Mouse (Mus musculus) layer of hippocampus, postnatal 36 days (tissue): Measurements from ENCODE around the gene Rpl38. TPM values are rescaled to one million over a fixed set of nuclear protein-coding genes. Genes with fewer than 3 reads are reported as not detected.

Experiments
- DNase-seq, 2 experiments: peaks; one replicate each; pipeline ENCODE4 v3.0.0; 2022
- total RNA-seq, 2 experiments: library from RNA; stranded (reverse); gene quantifications; 2 replicates each; pipeline ENCODE4 v1.2.3; 2021

Rpl38 gene
- total RNA-seq, 2 experiments from 2014 or later, result 846 to 926 TPM

DNA sequence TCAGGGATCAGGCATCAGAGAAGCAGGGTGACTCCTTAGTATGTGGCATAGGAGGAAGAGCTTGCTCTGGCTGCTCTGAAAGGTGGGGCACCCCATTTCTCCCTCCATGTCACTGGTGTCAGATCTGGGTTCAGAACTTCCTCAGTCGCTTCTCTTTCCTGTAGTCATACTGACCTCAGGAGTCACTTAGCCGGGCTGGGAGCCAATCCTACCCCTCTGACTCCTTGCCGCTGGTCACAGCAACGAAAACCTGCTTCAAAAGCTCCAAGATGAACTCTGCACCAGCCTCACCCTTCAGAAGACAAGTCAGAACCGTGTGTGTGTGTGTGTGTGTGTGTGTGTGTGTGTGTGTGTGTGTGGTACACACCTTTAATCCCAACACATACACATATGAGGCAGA is 38.0 kb downstream of the Rpl38 start:
- DNase-seq, result no peak

DNA sequence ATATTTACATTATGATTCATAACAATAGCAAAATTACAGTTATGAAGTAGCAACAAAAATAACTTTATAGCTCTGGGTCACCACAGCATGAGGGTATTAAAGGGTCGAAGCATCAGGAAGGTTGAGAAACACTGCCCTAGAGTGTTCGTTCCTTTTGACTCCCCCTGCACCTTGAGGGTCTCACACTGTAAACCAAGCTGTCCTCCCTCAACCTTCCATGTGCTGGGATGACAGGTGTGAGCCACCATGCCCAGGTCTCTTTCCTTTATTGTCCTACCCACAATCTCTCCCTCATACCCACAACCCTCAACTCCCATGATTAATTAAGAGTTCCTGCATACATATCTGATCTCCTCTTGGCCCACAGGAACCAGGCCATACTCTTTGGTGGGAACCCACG is 43.1 kb downstream of the Rpl38 start:
- DNase-seq, result no peak

DNA sequence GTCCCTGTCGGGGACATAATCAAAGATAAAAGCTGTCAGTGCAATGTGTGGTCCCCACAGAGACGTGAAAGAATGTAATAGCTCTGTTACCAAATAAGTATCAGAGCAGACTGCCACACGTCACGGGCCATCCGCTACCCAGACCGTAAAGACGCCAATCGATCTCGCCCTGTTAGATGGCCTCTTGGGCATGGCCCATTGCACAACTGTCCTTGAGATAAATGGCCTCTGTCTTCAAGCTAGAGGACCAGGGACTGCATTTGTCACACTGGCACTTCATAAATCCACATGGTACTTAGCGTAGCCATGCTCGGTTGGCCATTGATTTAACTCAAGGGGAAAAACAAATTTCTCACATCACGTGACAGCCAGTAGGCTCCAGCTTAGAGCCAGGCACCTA is 43.5 kb downstream of the Rpl38 start:
- no peak for DNase-seq

GRCm38 (mm10) chr11:114714526-114714925 is 46.2 kb downstream of the Rpl38 start:
- peak; percentile 33 to 47 for DNase-seq

GRCm38 (mm10) chr11:114715531-114715930 is 47.2 kb downstream of the Rpl38 start:
- DNase-seq, result no peak

GRCm38 (mm10) chr11:114720535-114720934 is 52.2 kb downstream of the Rpl38 start:
- DNase-seq, result no peak

Other genes with a start within 250 kb of the Rpl38 start
- 10 to 100 TPM; 29.5 to 30.6 TPM for gene Ttyh2, start 6.9 kb downstream of the Rpl38 start, total RNA-seq
- 1 to 10 TPM in 1 of 2 experiments, under 1 TPM in 1; 0.99 to 1.9 TPM for gene Dnaic2, start 58.9 kb downstream of the Rpl38 start, total RNA-seq
- 1 to 10 TPM; 4.0 to 6.1 TPM for gene Kif19a, start 96.9 kb downstream of the Rpl38 start, total RNA-seq
- 10 to 100 TPM; 24.1 to 24.6 TPM for gene Btbd17, start 127.4 kb downstream of the Rpl38 start, total RNA-seq
- not detected for gene Gpr142, start 130.4 kb downstream of the Rpl38 start, total RNA-seq
- 1 to 10 TPM; 3.6 to 5.1 TPM for gene Gprc5c, start 182.6 kb downstream of the Rpl38 start, total RNA-seq
- gene Cd300a, start 221.5 kb downstream of the Rpl38 start, total RNA-seq, result under 1 TPM; 0.40 to 0.56 TPM